Mouse (Mus musculus) forebrain, embryonic 14.5 days (tissue): ENCODE data around the gene Rnf222. TPM values are rescaled to one million over a fixed set of nuclear protein-coding genes. Genes with fewer than 3 reads are reported as not detected.
A peak's percentile ranks its signal among the peaks of the same experiment; 100 is the strongest.

Experiments used
- ATAC-seq: fragments of 200-750 bp; cut with Nextera tagmentation; 2 replicates; pipeline ENCODE4 v1.8.0; 2017; ENCODE audit warnings: mild to moderate bottlenecking, moderate library complexity
- DNase-seq: peaks from one replicate; pipeline ENCODE4 v3.0.0-alpha.2; 2015; ENCODE audit warnings: low spot score
- H3K27ac ChIP-seq: fragments of 300-500 bp; sonication (generic); 2 replicates; pipeline ENCODE4 v1.5.1; 2014; ENCODE audit warnings: low read depth, mild to moderate bottlenecking, control low read depth, low read length, moderate library complexity
- H3K27me3 ChIP-seq: fragments of 300-500 bp; sonication (generic); replicated peaks from 2 replicates; pipeline ENCODE4 v1.6.1; 2014; ENCODE audit warnings: low read length, control low read depth, mixed read lengths; ENCODE audit not compliant: control insufficient read depth, insufficient read depth
- H3K36me3 ChIP-seq: fragments of 300-500 bp; sonication (generic); 2 replicates; pipeline ENCODE4 v1.6.1; 2014; ENCODE audit warnings: low read length, control low read depth; ENCODE audit not compliant: control insufficient read depth, insufficient read depth
- H3K4me1 ChIP-seq: fragments of 300-500 bp; sonication (generic); 2 replicates; pipeline ENCODE4 v1.6.1; 2014; ENCODE audit warnings: antibody characterized with exemption, low read length, control low read depth; ENCODE audit not compliant: control insufficient read depth, insufficient read depth
- H3K4me2 ChIP-seq: fragments of 300-500 bp; sonication (generic); 2 replicates; pipeline ENCODE4 v1.6.1; 2014; ENCODE audit warnings: mild to moderate bottlenecking, control low read depth, low read length
- H3K4me3 ChIP-seq: fragments of 300-500 bp; sonication (generic); 2 replicates; pipeline ENCODE4 v1.5.1; 2014; ENCODE audit warnings: low read depth, low read length, control low read depth
- H3K9ac ChIP-seq: fragments of 300-500 bp; sonication (generic); 2 replicates; pipeline ENCODE4 v1.6.1; 2014; ENCODE audit warnings: mild to moderate bottlenecking, low read length, control low read depth, moderate library complexity
- H3K9me3 ChIP-seq: fragments of 300-500 bp; sonication (generic); replicated peaks from 2 replicates; pipeline ENCODE4 v1.6.1; 2016; ENCODE audit warnings: low read length, control low read depth, mixed read lengths; ENCODE audit not compliant: control insufficient read depth
- WGBS: fragments of 180-500 bp; shearing (Covaris S2); extraction: QIAGEN DNeasy Blood & Tissue Kit; methylation state at CpG from one replicate; pipeline ENCODE4 v1.1.7; 2014; 5-methylcytosine and 5-hydroxymethylcytosine counted together
- polyA plus RNA-seq: library from polyadenylated mRNA; unstranded; fragments of >200 nt; fragmentation: Nextera tagmentation; extraction: Ambion mirVana; gene quantifications from 2 replicates; pipeline ENCODE4 v1.2.1, GENCODE M21; 2014

Gene Rnf222
- polyA plus RNA-seq, 1 experiment from 2014 or later = not detected

DNA sequence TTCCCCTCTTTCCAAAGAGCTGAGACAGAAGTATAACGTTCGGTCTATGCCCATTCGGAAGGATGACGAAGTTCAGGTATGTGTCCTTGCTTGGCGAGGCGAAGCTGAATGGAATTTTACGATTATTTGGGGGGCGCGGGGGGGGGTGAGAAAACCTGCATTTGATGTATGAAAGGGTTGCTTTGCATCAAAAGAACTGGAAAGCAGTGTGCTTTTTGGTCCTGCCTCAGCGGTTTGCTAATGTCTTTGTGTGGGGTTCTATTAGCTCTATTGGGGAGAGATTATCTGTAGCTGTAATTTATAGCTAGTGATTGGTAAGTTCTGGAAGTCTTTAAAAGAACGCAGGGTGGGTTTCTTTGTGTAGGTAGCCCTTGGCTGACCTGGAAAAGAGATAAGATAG, 14.0 kb downstream of the Rnf222 start:
- ATAC-seq (no peak), DNase-seq (no peak)
- Histone ChIP-seq H3K4me3 (peak overlapping the region; percentile 66), H3K4me2 (peak overlapping the region; percentile 58), H3K27ac (no peak overlapping the region), H3K36me3 (peaks cover 50% of the 10 kb centered on the region), H3K27me3 (no peaks in the 10 kb centered on the region), H3K9ac (peak overlapping the region; percentile 96), H3K9me3 (no peaks in the 10 kb centered on the region), H3K4me1 (peaks cover 5% of the 10 kb centered on the region; the same call in 1 of the 2 replicates)
- 3% methylated on average over 11 of the region's 11 CpGs for WGBS

DNA sequence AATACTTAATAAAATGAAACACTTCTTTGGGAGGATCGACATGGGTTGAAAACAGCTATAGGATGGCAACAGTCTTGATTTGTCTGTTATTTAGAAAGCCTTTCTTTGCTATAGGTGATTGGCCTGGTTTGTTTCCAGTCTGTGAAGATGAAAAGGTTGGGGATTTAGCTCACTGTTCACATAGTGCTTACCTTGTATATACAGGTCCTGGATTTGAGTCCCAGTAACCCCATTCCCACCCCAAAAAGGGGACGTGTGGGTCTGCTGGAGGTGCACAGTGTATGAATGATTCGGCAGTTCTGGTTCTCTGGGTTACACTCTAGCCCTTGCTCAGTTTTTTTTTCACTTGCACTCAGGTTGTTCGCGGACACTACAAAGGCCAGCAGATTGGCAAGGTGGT, 14.5 kb downstream of the Rnf222 start:
- no peaks in the 10 kb centered on the region for H3K9me3 ChIP-seq
- WGBS = 85% methylated on average over 5 of the region's 5 CpGs
- no peaks in the 10 kb centered on the region for H3K27me3 ChIP-seq
- peak overlapping the region; percentile 58 for H3K4me2 ChIP-seq
- no peak overlapping the region for H3K27ac ChIP-seq
- no peak for DNase-seq
- peak overlapping the region; percentile 66 for H3K4me3 ChIP-seq
- peak overlapping the region; percentile 96 for H3K9ac ChIP-seq
- H3K36me3 ChIP-seq = peaks cover 55% of the 10 kb centered on the region
- H3K4me1 ChIP-seq = peaks cover 5% of the 10 kb centered on the region; the same call in 1 of the 2 replicates
- no peak for ATAC-seq

- peaks cover 5% of the 10 kb centered on the region; the same call in 1 of the 2 replicates for H3K4me1 ChIP-seq
- peaks cover 56% of the 10 kb centered on the region for H3K36me3 ChIP-seq
- H3K27me3 ChIP-seq = no peaks in the 10 kb centered on the region
- H3K4me3 ChIP-seq = no peak overlapping the region
- H3K27ac ChIP-seq = no peak overlapping the region
- no peaks in the 10 kb centered on the region for H3K9me3 ChIP-seq
- 96% methylated on average over 2 of the region's 2 CpGs for WGBS
- no peak overlapping the region for H3K4me2 ChIP-seq
- H3K9ac ChIP-seq = no peak overlapping the region
- ATAC-seq (no peak), DNase-seq (no peak)
These were observed 15.4 kb downstream of the Rnf222 start for GRCm38 (mm10) chr11:68903775-68904174.

DNA sequence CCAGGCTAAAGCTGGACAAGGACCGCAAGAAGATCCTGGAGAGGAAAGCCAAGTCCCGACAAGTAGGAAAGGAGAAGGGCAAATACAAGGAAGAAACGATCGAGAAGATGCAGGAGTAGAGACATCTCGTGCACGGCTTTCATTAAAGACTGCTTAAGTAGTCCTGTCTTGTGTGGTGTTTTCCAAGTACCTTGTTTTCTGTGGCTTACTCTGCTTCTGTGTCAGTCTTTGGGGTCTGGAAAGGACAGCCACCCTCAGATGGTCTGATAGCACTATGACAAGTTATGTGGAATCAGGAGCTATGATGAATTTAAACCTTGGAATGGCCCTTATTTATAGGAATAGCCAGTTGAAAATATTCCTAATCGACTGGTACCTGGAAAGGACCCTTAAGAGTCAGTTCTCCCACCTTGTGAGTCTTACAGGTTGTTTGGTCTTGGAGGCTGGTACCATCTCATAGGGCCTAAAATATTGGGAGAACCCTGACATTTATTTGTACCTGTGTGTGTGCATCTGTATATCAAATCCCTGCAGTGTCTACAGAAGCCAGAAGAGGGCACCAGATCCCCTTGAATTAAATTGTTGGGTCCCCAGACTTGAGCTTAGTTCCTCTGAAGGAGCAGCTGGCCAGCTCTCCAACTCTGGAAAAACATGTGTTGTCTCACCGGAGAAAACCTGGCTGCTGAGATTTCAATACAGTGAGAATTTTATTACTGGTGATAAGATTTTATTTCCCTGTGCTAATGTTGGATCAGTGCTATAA, 16.2 kb downstream of the Rnf222 start:
- Histone ChIP-seq H3K36me3 (peaks cover 56% of the 10 kb centered on the region), H3K27ac (no peak overlapping the region), H3K4me1 (peaks cover 5% of the 10 kb centered on the region; the same call in 1 of the 2 replicates), H3K9me3 (no peaks in the 10 kb centered on the region), H3K4me2 (no peak overlapping the region), H3K27me3 (no peaks in the 10 kb centered on the region), H3K4me3 (no peak overlapping the region), H3K9ac (no peak overlapping the region)
- WGBS = 79% methylated on average over 8 of the region's 8 CpGs
- ATAC-seq = no peak
- DNase-seq = peak; percentile 90

GRCm38 (mm10) chr11:68905138-68905531, 16.8 kb downstream of the Rnf222 start:
- DNase-seq (no peak), ATAC-seq (no peak)
- Histone ChIP-seq H3K27ac (no peak overlapping the region), H3K9ac (no peak overlapping the region), H3K9me3 (no peaks in the 10 kb centered on the region), H3K4me1 (peaks cover 5% of the 10 kb centered on the region; the same call in 1 of the 2 replicates), H3K4me2 (no peak overlapping the region), H3K4me3 (no peak overlapping the region), H3K36me3 (peaks cover 56% of the 10 kb centered on the region), H3K27me3 (no peaks in the 10 kb centered on the region)
- WGBS = 94% methylated on average over 3 of the region's 3 CpGs

GRCm38 (mm10) chr11:68905665-68906460, 17.5 kb downstream of the Rnf222 start:
- DNase-seq (no peak), ATAC-seq (no peak)
- no peaks in the 10 kb centered on the region for H3K27me3 ChIP-seq
- H3K4me3 ChIP-seq = no peak overlapping the region
- no peak overlapping the region for H3K9ac ChIP-seq
- WGBS = 92% methylated on average over 9 of the region's 9 CpGs
- H3K36me3 ChIP-seq = peaks cover 56% of the 10 kb centered on the region
- no peak overlapping the region for H3K27ac ChIP-seq
- H3K4me1 ChIP-seq = peaks cover 5% of the 10 kb centered on the region; the same call in 1 of the 2 replicates
- no peaks in the 10 kb centered on the region for H3K9me3 ChIP-seq
- H3K4me2 ChIP-seq = no peak overlapping the region

DNA sequence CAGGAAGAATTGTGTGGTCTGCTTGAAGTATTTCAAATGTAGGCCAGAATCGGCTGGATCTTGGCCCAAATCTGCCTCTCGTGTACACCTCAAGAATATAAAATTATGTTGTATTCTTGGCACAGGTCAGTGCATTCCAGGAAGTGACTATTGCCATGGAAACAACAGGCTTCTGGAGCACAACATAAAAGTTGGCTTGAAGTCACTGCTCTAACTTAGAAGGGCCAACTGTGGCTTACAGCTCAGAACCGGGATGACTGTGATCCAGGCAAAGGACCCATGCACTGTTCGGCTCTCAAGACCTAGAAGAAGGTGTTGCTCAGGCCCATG, 18.1 kb downstream of the Rnf222 start:
- no peak overlapping the region for H3K9ac ChIP-seq
- peaks cover 5% of the 10 kb centered on the region; the same call in 1 of the 2 replicates for H3K4me1 ChIP-seq
- 78% methylated on average over 4 of the region's 4 CpGs for WGBS
- H3K36me3 ChIP-seq = peaks cover 56% of the 10 kb centered on the region
- no peaks in the 10 kb centered on the region for H3K27me3 ChIP-seq
- no peak overlapping the region for H3K27ac ChIP-seq
- H3K4me3 ChIP-seq = no peak overlapping the region
- DNase-seq (no peak), ATAC-seq (no peak)
- no peak overlapping the region for H3K4me2 ChIP-seq
- H3K9me3 ChIP-seq = no peaks in the 10 kb centered on the region

DNA sequence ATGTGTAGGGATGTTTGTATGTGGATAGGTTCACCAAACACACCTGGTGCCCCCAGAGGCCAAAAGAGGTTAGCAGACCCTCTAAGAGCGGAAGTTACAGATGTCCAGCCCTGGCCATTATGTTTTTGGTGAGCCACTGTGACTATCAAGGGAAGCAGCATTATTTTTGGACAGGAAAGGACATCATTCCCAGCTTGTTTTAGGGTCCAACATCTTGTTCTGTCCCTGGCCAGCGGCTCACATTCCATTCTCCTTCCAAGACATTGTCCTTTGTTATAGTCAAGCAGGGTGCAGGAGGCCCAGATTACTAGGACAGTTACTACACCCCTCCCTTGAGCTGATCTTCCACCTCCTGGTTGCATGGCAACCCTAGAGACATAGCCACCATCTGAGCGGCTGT, 18.9 kb downstream of the Rnf222 start:
- Histone ChIP-seq H3K4me2 (no peak overlapping the region), H3K9ac (no peak overlapping the region), H3K27me3 (no peaks in the 10 kb centered on the region), H3K36me3 (peaks cover 55% of the 10 kb centered on the region), H3K9me3 (no peaks in the 10 kb centered on the region), H3K4me3 (no peak overlapping the region), H3K27ac (no peak overlapping the region), H3K4me1 (peaks cover 5% of the 10 kb centered on the region; the same call in 1 of the 2 replicates)
- no peak for DNase-seq
- WGBS = 75% methylated on average over 3 of the region's 3 CpGs
- ATAC-seq = no peak
